Mouse (Mus musculus) liver, embryonic 14.5 days (tissue): Measurements from ENCODE around the gene Manba.

Experiments
- CTCF ChIP-seq: IDR thresholded peaks from 2 replicates; pipeline ENCODE4 v1.5.1; 2016; ENCODE audit warnings: antibody characterized with exemption, low read depth, control low read depth
- EP300 ChIP-seq: IDR thresholded peaks from 2 replicates; pipeline ENCODE4 v1.6.1; 2016; ENCODE audit warnings: antibody characterized with exemption, low read depth

GRCm38 (mm10) chr3:135614376-135614775, 129.0 kb downstream of the Manba start:
- TF ChIP-seq EP300 = no peak
- no peak for TF ChIP-seq CTCF
